Mouse (Mus musculus) bone marrow, adult 2 months (tissue): ENCODE data around the gene Clec2d.

ENCODE experiments used
- CTCF ChIP-seq: fragments of 200-500 bp; IDR thresholded peaks from 2 replicates; pipeline ENCODE4 v1.5.1; 2011; ENCODE audit warnings: low read length, control low read depth; ENCODE audit not compliant: control insufficient read depth, insufficient read depth
- POLR2A ChIP-seq: fragments of 200-500 bp; IDR thresholded peaks from 2 replicates; pipeline ENCODE4 v1.6.1; 2011; ENCODE audit warnings: low read depth, mild to moderate bottlenecking, control low read depth, low read length, borderline replicate concordance; ENCODE audit not compliant: control insufficient read depth

DNA sequence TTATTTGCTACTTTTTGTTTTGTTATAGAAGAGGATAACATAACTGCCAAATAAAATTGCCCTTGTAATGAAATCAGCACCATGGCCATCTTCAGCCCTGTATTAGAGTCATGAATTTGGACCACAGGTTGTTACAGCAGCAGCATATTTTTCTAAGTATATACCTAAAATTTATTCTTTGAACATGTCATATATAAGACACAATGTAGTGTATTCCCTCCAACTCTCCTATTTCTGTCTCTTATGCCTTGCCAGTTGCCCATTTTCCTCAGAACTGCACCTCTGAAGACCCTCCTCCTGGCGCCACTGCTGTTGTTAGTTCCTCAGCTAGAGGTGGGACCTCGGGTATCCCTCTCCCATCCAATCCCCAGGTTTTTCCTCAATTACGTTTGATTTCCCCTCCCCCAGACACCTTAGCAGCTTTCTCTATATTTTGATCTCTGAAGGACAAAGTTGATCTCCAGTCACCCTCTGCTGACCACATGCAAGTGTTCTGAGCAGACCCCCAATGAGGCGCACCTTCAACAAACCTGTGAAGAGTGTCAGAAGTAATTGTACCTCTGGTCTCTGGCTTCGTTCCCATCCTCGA, 53.0 kb downstream of the Clec2d start:
- TF ChIP-seq CTCF (no peak), POLR2A (no peak)
